In genomic region chr14:60767884-60768283, GRCm38 (mm10) we compare ENCODE assay signal across 24 mouse cellular contexts. TPM values are rescaled to one million over a fixed set of nuclear protein-coding genes. Genes with fewer than 3 reads are reported as not detected.
DNase-seq lines count a peak whose midpoint lies in the region; ATAC-seq and TF ChIP-seq lines count a peak whose summit lies in the region.
"Had no signal": no experiment of that assay in that cellular context is flagged by ENCODE, and none has a peak within 500 bp of the region (broad histone marks: within the 10 kb centered on the region; RNA-seq: fewer than 3 reads in every experiment).

Gene C1qtnf9, plus strand, starts transcription at chr14:60768134.

- 76% methylated on average over 4 of the region's 4 CpGs for WGBS in hindbrain, embryonic 14.5 days

- no peaks in the 10 kb centered on the region; the same call in none of the 2 replicates for H3K4me1 ChIP-seq in hindbrain, embryonic 14.5 days (replicated peaks; ENCODE audit: control insufficient read depth, insufficient read depth, low read length)
- H3K4me1 ChIP-seq: embryonic facial prominence, embryonic 15.5 days had no signal

- no peak for TF ChIP-seq CTCF in layer of hippocampus, adult 2 months (conservative IDR thresholded peaks at IDR 0.05)

- peak within 1 kb of the TSS; percentile 78; the same call in 1 of the 2 replicates for H3K27ac ChIP-seq in layer of hippocampus, adult 2 months
- H3K27ac ChIP-seq in hindbrain, embryonic 14.5 days: no peak within 1 kb of the TSS
- H3K27ac ChIP-seq: embryonic facial prominence, embryonic 15.5 days; hindbrain, postnatal 0 days; limb, embryonic 12.5 days; liver, embryonic 13.5 days had no signal

- no peak within 1 kb of the TSS for H3K9ac ChIP-seq in hindbrain, embryonic 14.5 days
- H3K9ac ChIP-seq: embryonic facial prominence, embryonic 15.5 days; limb, embryonic 12.5 days; liver, embryonic 13.5 days had no signal

- H3K4me3 ChIP-seq in layer of hippocampus, adult 2 months: no peak within 1 kb of the TSS
- H3K4me3 ChIP-seq in hindbrain, embryonic 14.5 days (replicated peaks; ENCODE audit: low read length): no peak within 1 kb of the TSS
- H3K4me3 ChIP-seq: embryonic facial prominence, embryonic 15.5 days; limb, embryonic 12.5 days; liver, embryonic 13.5 days had no signal

- no peak for ATAC-seq in hindbrain, embryonic 14.5 days (ENCODE audit: low FRiP score)
- ATAC-seq: activated CD4-positive, CD25-positive, alpha-beta regulatory T cell, adult 4 months; hindbrain, postnatal 0 days; Patski had no signal

- H3K9me3 ChIP-seq in hindbrain, embryonic 14.5 days (ENCODE audit: control insufficient read depth, low read length): no peaks in the 10 kb centered on the region
- H3K9me3 ChIP-seq: embryonic facial prominence, embryonic 15.5 days; limb, embryonic 12.5 days; liver, embryonic 13.5 days had no signal

- no peaks in the 10 kb centered on the region for H3K27me3 ChIP-seq in hindbrain, embryonic 14.5 days (ENCODE audit: control insufficient read depth, insufficient read depth, low read length)
- H3K27me3 ChIP-seq: embryonic facial prominence, embryonic 15.5 days; liver, embryonic 13.5 days; Patski had no signal

- no peak for DNase-seq in layer of hippocampus, adult 2 months (ENCODE audit: low spot score in 2 of 2)
- no peak for DNase-seq in layer of hippocampus, postnatal 10 days (ENCODE audit: low spot score in 2 of 2)
- no peak for DNase-seq in gastrocnemius, postnatal 10 days
- DNase-seq in heart, adult 8-10 months (ENCODE audit: low spot score): peak; percentile 44
- no peak for DNase-seq in heart, postnatal 4 days
- no peak for DNase-seq in hindbrain, embryonic 14.5 days (ENCODE audit: low spot score)
- no peak for DNase-seq in spleen, adult 12 weeks (ENCODE audit: low spot score)
- DNase-seq: cerebellum, postnatal 14 days; embryo, embryonic 11 days; kidney, adult 11 months; kidney, postnatal 25 days; layer of hippocampus, adult 9-11 months; liver, embryonic 13.5 days; lung, postnatal 4 days; right cerebral cortex, postnatal 4 days; thymus, postnatal 4 days had no signal

- no peak within 1 kb of the TSS for H3K4me2 ChIP-seq in hindbrain, embryonic 14.5 days (replicated peaks)
- H3K4me2 ChIP-seq: embryonic facial prominence, embryonic 15.5 days; limb, embryonic 12.5 days; liver, embryonic 13.5 days; midbrain, embryonic 11.5 days had no signal

- H3K36me3 ChIP-seq in hindbrain, embryonic 14.5 days (replicated peaks; ENCODE audit: control insufficient read depth, insufficient read depth): no peaks in the 10 kb centered on the region
- H3K36me3 ChIP-seq: embryonic facial prominence, embryonic 15.5 days; limb, embryonic 12.5 days; liver, embryonic 13.5 days had no signal

RNA-seq across cellular contexts. Expression of gene C1qtnf9, which starts in this region (rescaled TPM):
- under 1 TPM; 0.29 to 0.44 TPM for total RNA-seq in layer of hippocampus, adult 2 months (2021)
- total RNA-seq in layer of hippocampus, postnatal 10 days (2021): under 1 TPM in 1 of 2 experiments, not detected in 1; 0.18 TPM
- total RNA-seq in gastrocnemius, postnatal 10 days (2021): 10 to 100 TPM; 31.2 to 32.2 TPM
- 10 to 100 TPM; 39.4 to 49.7 (median 43.6) TPM for total RNA-seq in heart, adult 8-10 months (2022)
- total RNA-seq in heart, postnatal 4 days (2021): 10 to 100 TPM; 13.0 to 16.1 TPM
- polyA plus RNA-seq in hindbrain, embryonic 14.5 days (2014; fragmentation: Nextera tagmentation; extraction: Ambion mirVana): not detected in 2 replicates
- total RNA-seq: hindbrain, postnatal 0 days had no signal
- polyA plus RNA-seq: activated CD4-positive, CD25-positive, alpha-beta regulatory T cell, adult 4 months; forebrain, embryonic 11.5 days; midbrain, embryonic 11.5 days; neural tube, embryonic 14.5 days; Patski had no signal

Comparison
In these comparisons a context has a peak if more than half of its experiments do, and no peak if none do; other contexts are left out.
1. RNA of gene C1qtnf9 (total RNA-seq): 39.4 to 49.7 TPM in heart, adult 8-10 months, 31.2 to 32.2 TPM in gastrocnemius, postnatal 10 days and 13.0 to 16.1 TPM in heart, postnatal 4 days; 0.29 to 0.44 TPM in layer of hippocampus, adult 2 months and 0.18 TPM in layer of hippocampus, postnatal 10 days; every median in the first group is over 4 times any median in the second.